Mouse (Mus musculus) frontal cortex, postnatal 14 days (tissue): ENCODE data around the gene Serinc3.
"Not testable (repeated sequence)": the region's sequence is repeated elsewhere in the genome, so short reads cannot be mapped to it uniquely, and the experiment has no call there.

ENCODE experiments used
- DNase-seq, 2 experiments: peaks; one replicate each; pipeline ENCODE4 v3.0.0; 2022; ENCODE audit warnings: low spot score in 2 of 2

The Serinc3 gene

GRCm38 (mm10) chr2:163662698-163663221 is 17.8 kb upstream of the Serinc3 start:
- DNase-seq: no peak

GRCm38 (mm10) chr2:163662076-163662475 is 17.1 kb upstream of the Serinc3 start:
- no peak for DNase-seq

GRCm38 (mm10) chr2:163661371-163661850 is 16.5 kb upstream of the Serinc3 start:
- peak; percentile 49 to 51 for DNase-seq

GRCm38 (mm10) chr2:163660103-163660701 is 15.3 kb upstream of the Serinc3 start:
- no peak for DNase-seq

- no peak for DNase-seq
These were observed 14.5 kb upstream of the Serinc3 start for GRCm38 (mm10) chr2:163659431-163659830.

GRCm38 (mm10) chr2:163658941-163659340 is 14.0 kb upstream of the Serinc3 start:
- DNase-seq: no peak

GRCm38 (mm10) chr2:163657975-163658886 is 13.3 kb upstream of the Serinc3 start, which contains the start of gene Pkig:
Gene Pkig, plus strand, starts transcription at chr2:163658386.
- DNase-seq: peak; percentile 62 to 77

GRCm38 (mm10) chr2:163657486-163657885 is 12.6 kb upstream of the Serinc3 start:
- DNase-seq: no peak

- DNase-seq: not testable (repeated sequence)
These were observed 10.8 kb upstream of the Serinc3 start for GRCm38 (mm10) chr2:163655699-163656098.

GRCm38 (mm10) chr2:163646461-163647080 is 1.6 kb upstream of the Serinc3 start:
- DNase-seq: no peak

- DNase-seq: no peak
These were observed 949 bp upstream of the Serinc3 start for GRCm38 (mm10) chr2:163645700-163646460.

GRCm38 (mm10) chr2:163644047-163644446 is 884 bp downstream of the Serinc3 start:
- DNase-seq: no peak

- no peak for DNase-seq
These were observed 1.4 kb downstream of the Serinc3 start for GRCm38 (mm10) chr2:163643576-163643971.

- DNase-seq: peak in 1 of 2 experiments; percentile 42
These were observed 2.0 kb downstream of the Serinc3 start for GRCm38 (mm10) chr2:163642685-163643575.

GRCm38 (mm10) chr2:163641681-163642080 is 3.2 kb downstream of the Serinc3 start:
- no peak for DNase-seq

- no peak for DNase-seq
These were observed 4.4 kb downstream of the Serinc3 start for GRCm38 (mm10) chr2:163640493-163640892.

GRCm38 (mm10) chr2:163637655-163638266 is 7.2 kb downstream of the Serinc3 start:
- no peak for DNase-seq

- DNase-seq: no peak
These were observed 8.9 kb downstream of the Serinc3 start for GRCm38 (mm10) chr2:163636057-163636456.

- no peak for DNase-seq
These were observed 10.7 kb downstream of the Serinc3 start for GRCm38 (mm10) chr2:163634211-163634610.

- no peak for DNase-seq
These were observed 13.2 kb downstream of the Serinc3 start for GRCm38 (mm10) chr2:163631715-163632114.
